Mouse (Mus musculus): ENCODE results near the gene Il1r2.

DNA sequence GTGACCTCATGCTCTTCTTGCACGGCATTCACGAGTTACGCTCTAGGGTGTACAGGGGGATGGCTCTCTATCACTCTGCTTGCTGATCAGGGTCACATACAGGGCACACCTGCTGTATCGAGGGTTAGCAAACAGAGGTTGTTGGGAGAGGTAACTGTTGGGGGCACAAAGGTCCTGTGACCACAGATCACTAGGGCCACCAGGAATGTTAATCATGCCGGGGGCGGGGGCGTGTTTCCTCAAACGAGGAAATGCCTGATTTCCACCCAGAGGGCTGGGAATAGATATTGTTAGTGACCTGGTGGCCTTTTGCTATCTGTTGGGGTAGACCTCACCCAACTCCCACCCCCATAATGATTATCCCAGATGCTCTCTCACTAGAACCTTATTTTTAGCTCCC, 93.7 kb downstream of the Il1r2 start:
- TF ChIP-seq CTCF (IDR thresholded peaks at IDR 0.05; ENCODE audit: low read depth) (no peak), EP300 (IDR thresholded peaks at IDR 0.05; ENCODE audit: low read depth) (no peak)
